Mouse (Mus musculus) cerebellum, adult 9-10 months (tissue): ENCODE measurements around the gene B020031M17Rik.
"Not testable (repeated sequence)": the region's sequence is repeated elsewhere in the genome, so short reads cannot be mapped to it uniquely, and the experiment has no call there.

Experiments used
- DNase-seq: peaks from one replicate; pipeline ENCODE4 v3.0.0; 2022

The B020031M17Rik gene

GRCm38 (mm10) chr13:119950706-119951105, at the start of gene B020031M17Rik:
TSS of gene B020031M17Rik (minus strand) at chr13:119950806.
- not testable (repeated sequence) for DNase-seq

GRCm38 (mm10) chr13:119999215-119999614, 48.6 kb upstream of the B020031M17Rik start:
- not testable (repeated sequence) for DNase-seq

GRCm38 (mm10) chr13:119998442-119999086, 48.0 kb upstream of the B020031M17Rik start:
- DNase-seq = not testable (repeated sequence)

DNA sequence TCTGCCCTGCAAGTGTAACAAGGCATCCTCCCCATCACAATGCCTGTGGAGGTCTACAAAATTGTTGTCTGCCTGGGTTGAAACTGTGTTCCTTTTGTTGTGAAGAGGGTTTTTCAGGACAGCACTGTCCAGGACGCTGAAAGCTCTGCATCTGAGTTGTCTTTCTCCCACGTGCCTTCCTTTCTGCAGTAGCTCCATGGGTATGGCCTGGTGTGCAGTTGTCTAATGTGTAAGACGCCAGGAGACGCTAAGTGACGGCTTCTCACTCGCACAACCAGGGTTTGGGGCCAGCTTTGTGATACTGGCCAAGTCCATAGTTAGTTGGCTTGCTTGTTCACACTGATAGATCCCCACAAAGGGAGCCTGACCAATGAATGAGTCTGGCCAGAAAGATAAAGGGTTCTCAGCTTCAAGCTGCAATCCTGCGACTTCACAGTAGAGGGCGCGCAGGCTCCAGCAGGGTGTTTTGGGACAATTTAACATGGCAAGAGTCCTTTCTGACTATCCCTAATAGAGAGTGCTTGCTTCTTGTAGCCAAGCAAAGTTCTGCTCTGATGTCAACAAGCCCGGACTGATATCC, 41.4 kb upstream of the B020031M17Rik start:
- not testable (repeated sequence) for DNase-seq

DNA sequence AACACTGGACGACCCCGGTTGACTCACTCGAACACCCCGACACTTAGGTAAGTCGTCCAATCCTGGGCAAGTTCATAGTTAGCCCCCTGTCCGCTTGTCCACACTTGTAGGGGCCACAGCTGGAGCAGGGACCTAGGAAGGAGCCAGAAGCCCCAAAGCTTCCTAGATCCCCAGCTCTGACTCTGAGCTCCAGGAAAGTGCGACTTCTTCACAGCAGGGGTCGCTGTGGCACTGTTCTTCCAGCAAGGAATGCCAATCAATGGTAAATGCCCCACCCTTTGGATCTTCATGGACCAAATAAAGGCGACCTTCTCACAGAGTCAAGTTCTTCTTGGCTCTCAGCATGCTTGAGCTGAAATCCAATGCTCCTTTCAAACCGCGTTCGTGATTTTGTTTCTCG, 40.7 kb upstream of the B020031M17Rik start:
- not testable (repeated sequence) for DNase-seq

DNA sequence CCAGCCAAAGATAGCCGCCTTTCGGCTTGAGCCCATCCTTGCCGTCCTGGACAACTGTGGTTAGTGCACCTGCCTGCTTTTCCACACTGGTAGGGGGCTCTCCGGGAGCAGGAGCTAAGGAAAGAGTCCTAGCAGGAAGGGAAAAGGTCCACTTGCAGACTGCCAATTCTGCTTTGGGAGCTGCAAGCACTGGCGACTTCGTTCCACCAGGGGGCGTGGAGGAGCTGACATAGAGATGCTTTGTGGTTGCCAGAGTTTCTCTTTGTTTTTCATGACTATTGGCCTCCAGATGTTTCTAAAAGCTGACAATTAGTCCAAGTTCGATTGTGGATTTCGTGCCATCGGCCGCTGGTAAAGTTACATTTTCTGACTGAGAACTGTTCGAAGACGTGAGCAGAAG, 18.6 kb upstream of the B020031M17Rik start:
- DNase-seq = not testable (repeated sequence)

DNA sequence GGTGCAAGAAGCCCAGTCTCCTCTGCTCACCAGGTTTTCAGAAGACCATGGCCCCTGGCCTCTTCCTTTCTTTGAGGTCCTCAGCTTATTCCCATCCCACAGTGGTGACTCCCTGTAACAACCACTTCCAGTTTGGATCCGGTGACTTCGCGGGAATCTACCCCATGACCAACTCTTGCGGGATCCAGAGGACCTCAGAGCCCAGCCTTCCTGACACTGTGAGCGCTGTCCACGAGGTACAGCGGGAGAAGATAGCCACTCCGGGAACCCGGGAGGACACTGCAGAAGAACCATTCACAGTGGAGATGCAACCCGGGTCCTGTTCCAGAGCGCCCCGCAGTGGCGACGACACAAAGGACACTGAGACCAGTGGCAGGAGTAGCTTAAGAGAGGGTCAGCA, 17.6 kb upstream of the B020031M17Rik start:
- DNase-seq = not testable (repeated sequence)

DNA sequence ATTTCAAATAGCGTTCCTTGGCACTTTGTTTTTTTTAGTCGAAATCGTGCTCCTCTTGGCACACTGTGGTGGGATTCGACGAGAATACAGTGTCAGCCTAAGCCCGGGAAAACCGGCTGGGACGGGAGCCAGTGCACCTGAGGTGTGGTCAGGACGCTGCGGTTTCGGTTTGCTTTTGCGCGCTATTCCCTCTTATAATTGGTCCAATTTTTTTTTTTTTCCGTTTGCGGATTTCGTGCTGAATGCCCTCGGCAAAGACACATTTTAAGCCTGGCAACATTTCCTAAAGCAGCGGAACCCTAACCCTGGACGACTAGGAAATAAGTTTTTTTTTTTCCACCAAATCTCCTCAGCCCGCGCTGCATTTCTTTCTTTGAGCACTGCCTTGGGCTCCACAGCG, 15.4 kb upstream of the B020031M17Rik start:
- not testable (repeated sequence) for DNase-seq

- DNase-seq = not testable (repeated sequence)
Observed at GRCm38 (mm10) chr13:119965302-119965952, 14.8 kb upstream of the B020031M17Rik start.

- DNase-seq = not testable (repeated sequence)
Observed at GRCm38 (mm10) chr13:119962856-119963255, 12.2 kb upstream of the B020031M17Rik start.

GRCm38 (mm10) chr13:119955567-119955966, 5.0 kb upstream of the B020031M17Rik start:
- not testable (repeated sequence) for DNase-seq

- not testable (repeated sequence) for DNase-seq
Observed at GRCm38 (mm10) chr13:119955089-119955488, 4.5 kb upstream of the B020031M17Rik start.

GRCm38 (mm10) chr13:119929172-119929571, 21.4 kb downstream of the B020031M17Rik start, which contains the start of gene Gm21761:
TSS of gene Gm21761 (minus strand) at chr13:119929272.
- DNase-seq = not testable (repeated sequence)

- not testable (repeated sequence) for DNase-seq
Observed at GRCm38 (mm10) chr13:119924597-119925340, 25.8 kb downstream of the B020031M17Rik start.

DNA sequence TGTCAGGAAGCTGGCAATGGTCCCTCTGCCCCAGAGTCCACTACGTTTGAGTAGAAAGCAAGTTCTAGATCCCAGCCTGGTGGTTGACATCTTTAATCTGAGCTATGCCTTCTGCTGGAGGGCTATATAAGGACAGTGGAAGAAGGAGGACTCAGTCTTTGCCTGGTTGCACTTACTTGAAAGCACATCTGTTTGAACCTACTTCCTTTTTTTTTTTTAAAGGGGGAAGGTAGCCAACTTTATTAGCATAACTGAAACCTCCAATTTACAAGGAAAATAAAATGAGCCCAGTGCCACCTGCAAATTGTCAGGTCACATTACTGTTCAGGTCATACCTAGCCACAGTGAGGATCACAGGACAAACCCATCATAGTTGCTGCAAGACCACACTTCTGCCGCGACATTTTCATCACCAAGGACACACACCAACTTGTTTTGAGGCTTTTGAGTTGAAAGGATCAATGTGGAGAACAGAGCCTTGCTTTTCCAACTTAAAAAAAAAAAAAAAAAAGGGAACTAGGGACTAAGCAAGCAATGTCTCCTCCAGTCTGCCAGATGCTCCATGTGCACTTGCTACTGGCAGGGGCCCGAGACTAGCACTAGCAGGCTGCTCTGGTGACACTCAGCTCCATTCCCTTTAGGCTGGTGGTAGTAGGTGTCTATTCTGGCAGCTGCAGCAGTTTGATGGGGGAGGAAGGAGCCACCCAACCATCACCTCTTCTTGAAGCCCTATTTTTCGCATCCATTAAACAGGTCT, 33.5 kb downstream of the B020031M17Rik start:
- DNase-seq = not testable (repeated sequence)

- not testable (repeated sequence) for DNase-seq
Observed at GRCm38 (mm10) chr13:119916449-119916848, 34.2 kb downstream of the B020031M17Rik start.
